Mouse (Mus musculus): Measurements from ENCODE around the gene Unc13d. TPM values are rescaled to one million over a fixed set of nuclear protein-coding genes. Genes with fewer than 3 reads are reported as not detected.

Gene Unc13d
- polyA plus RNA-seq, 1 experiment from 2014 or later = 5.9 TPM

DNA sequence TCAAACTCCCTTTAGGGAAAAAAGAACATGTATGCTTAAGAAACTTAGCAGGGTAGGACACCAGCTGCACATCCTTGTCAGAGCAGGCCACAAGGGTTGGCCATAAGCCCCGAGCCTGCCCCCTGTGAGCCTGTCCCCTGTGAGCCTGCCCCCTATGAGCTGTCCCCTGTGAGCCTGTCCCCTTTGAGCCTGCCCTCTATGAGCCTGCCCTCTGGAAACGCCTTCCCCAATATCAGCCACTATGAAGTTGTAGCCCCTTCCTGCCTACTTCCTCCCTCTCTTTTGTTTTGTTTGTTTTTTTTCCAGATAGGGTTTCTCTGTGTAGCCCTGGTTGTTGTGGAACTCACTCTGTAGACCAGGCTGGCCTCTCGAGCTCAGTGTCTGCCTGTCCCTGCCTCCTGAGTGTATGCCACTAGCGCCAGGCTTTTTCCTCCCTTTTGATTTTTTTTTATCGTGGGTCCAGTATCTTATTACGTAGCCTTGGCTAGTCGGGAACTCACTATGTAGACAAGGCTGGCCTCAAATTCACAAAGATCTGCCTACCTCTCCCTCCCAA, 3.2 kb downstream of the Unc13d start:
- H3K4me2 ChIP-seq (ENCODE audit: low read depth, low read length) = no peak overlapping the region
- peaks cover 7% of the 10 kb centered on the region for H3K36me3 ChIP-seq (ENCODE audit: control insufficient read depth, insufficient read depth)
- WGBS = 56% methylated on average over 7 of the region's 7 CpGs
- no peaks in the 10 kb centered on the region for H3K9me3 ChIP-seq (replicated peaks; ENCODE audit: control insufficient read depth, low read length)
- ATAC-seq (replicated peaks; ENCODE audit: extremely low read depth, insufficient read depth, low FRiP score) = no peak
- H3K27me3 ChIP-seq (ENCODE audit: control insufficient read depth, insufficient read depth, low read length) = no peaks in the 10 kb centered on the region
- H3K4me1 ChIP-seq (ENCODE audit: control insufficient read depth, insufficient read depth, low read length) = peaks cover 11% of the 10 kb centered on the region
- no peak overlapping the region for H3K4me3 ChIP-seq (ENCODE audit: low read length)
- H3K27ac ChIP-seq (ENCODE audit: low read length) = no peak overlapping the region
- no peak overlapping the region for H3K9ac ChIP-seq (ENCODE audit: low read length)

DNA sequence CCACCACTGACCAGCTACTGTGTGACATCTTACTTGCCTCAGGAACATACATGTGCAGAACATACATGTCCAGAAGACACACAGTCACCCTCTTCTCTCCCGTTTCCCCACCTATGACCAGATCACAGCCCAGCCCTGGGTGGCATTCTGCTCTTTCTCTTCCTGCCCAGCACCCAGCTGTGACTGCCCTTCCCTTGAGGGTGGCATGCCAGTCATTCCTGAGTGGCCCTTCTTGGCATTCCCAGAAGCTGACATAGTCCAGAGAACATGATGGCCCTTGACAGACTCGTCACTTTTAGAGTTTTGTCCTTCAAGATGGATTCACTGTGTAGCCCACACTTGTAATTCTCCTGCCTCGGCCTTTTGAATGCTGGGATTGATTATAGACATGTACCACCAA, 5.2 kb downstream of the Unc13d start:
- Histone ChIP-seq H3K9me3 (replicated peaks; ENCODE audit: control insufficient read depth, low read length) (no peaks in the 10 kb centered on the region), H3K27ac (ENCODE audit: low read length) (no peak overlapping the region), H3K27me3 (ENCODE audit: control insufficient read depth, insufficient read depth, low read length) (no peaks in the 10 kb centered on the region), H3K4me3 (ENCODE audit: low read length) (no peak overlapping the region), H3K4me1 (ENCODE audit: control insufficient read depth, insufficient read depth, low read length) (peaks cover 6% of the 10 kb centered on the region; the same call in 1 of the 2 replicates), H3K36me3 (ENCODE audit: control insufficient read depth, insufficient read depth) (no peaks in the 10 kb centered on the region), H3K4me2 (ENCODE audit: low read depth, low read length) (no peak overlapping the region), H3K9ac (ENCODE audit: low read length) (no peak overlapping the region)
- ATAC-seq (replicated peaks; ENCODE audit: extremely low read depth, insufficient read depth, low FRiP score) = no peak
- WGBS = 63% methylated on average over 3 of the region's 3 CpGs

GRCm38 (mm10) chr11:116071510-116071909, 6.3 kb downstream of the Unc13d start:
- peaks cover 3% of the 10 kb centered on the region; the same call in 1 of the 2 replicates for H3K4me1 ChIP-seq (ENCODE audit: control insufficient read depth, insufficient read depth, low read length)
- H3K9ac ChIP-seq (ENCODE audit: low read length) = no peak overlapping the region
- H3K27me3 ChIP-seq (ENCODE audit: control insufficient read depth, insufficient read depth, low read length) = no peaks in the 10 kb centered on the region
- H3K36me3 ChIP-seq (ENCODE audit: control insufficient read depth, insufficient read depth) = no peaks in the 10 kb centered on the region
- 59% methylated on average over 5 of the region's 5 CpGs for WGBS
- no peak for ATAC-seq (replicated peaks; ENCODE audit: extremely low read depth, insufficient read depth, low FRiP score)
- no peak overlapping the region for H3K4me3 ChIP-seq (ENCODE audit: low read length)
- no peak overlapping the region for H3K27ac ChIP-seq (ENCODE audit: low read length)
- H3K9me3 ChIP-seq (replicated peaks; ENCODE audit: control insufficient read depth, low read length) = no peaks in the 10 kb centered on the region
- H3K4me2 ChIP-seq (ENCODE audit: low read depth, low read length) = no peak overlapping the region

DNA sequence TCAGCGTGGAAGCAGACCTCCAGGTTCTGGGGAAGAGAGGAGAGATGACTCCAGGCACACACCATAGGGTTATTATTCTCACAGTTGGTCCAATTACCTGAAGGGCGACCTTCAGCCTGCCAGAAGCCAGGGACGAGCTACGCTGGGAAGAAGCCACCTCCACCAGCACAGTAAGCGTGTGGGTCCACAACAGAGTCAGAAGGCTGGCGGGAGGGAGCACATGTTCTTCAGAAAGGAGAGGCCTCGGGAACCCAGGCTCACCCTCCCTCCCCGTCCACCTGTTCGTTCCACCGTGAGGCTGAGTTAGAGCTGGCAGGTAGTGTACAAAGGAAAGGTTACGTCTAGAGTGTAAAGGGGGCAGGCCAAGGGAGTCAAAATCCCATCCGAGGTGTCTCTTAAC, 12.4 kb downstream of the Unc13d start:
- H3K27me3 ChIP-seq (ENCODE audit: control insufficient read depth, insufficient read depth, low read length) = no peaks in the 10 kb centered on the region
- H3K4me2 ChIP-seq (ENCODE audit: low read depth, low read length) = no peak overlapping the region
- no peak overlapping the region for H3K9ac ChIP-seq (ENCODE audit: low read length)
- no peaks in the 10 kb centered on the region for H3K9me3 ChIP-seq (replicated peaks; ENCODE audit: control insufficient read depth, low read length)
- no peak overlapping the region for H3K4me3 ChIP-seq (ENCODE audit: low read length)
- 82% methylated on average over 12 of the region's 12 CpGs for WGBS
- peaks cover 3% of the 10 kb centered on the region; the same call in 1 of the 2 replicates for H3K36me3 ChIP-seq (ENCODE audit: control insufficient read depth, insufficient read depth)
- ATAC-seq (replicated peaks; ENCODE audit: extremely low read depth, insufficient read depth, low FRiP score) = no peak
- no peaks in the 10 kb centered on the region for H3K4me1 ChIP-seq (ENCODE audit: control insufficient read depth, insufficient read depth, low read length)
- H3K27ac ChIP-seq (ENCODE audit: low read length) = no peak overlapping the region

- no peak overlapping the region for H3K9ac ChIP-seq (ENCODE audit: low read length)
- H3K36me3 ChIP-seq (ENCODE audit: control insufficient read depth, insufficient read depth) = peaks cover 10% of the 10 kb centered on the region
- 63% methylated on average over 23 of the region's 23 CpGs for WGBS
- no peak for ATAC-seq (replicated peaks; ENCODE audit: extremely low read depth, insufficient read depth, low FRiP score)
- H3K27me3 ChIP-seq (ENCODE audit: control insufficient read depth, insufficient read depth, low read length) = no peaks in the 10 kb centered on the region
- H3K9me3 ChIP-seq (replicated peaks; ENCODE audit: control insufficient read depth, low read length) = no peaks in the 10 kb centered on the region
- no peak overlapping the region for H3K4me3 ChIP-seq (ENCODE audit: low read length)
- H3K27ac ChIP-seq (ENCODE audit: low read length) = no peak overlapping the region
- no peaks in the 10 kb centered on the region for H3K4me1 ChIP-seq (ENCODE audit: control insufficient read depth, insufficient read depth, low read length)
- no peak overlapping the region for H3K4me2 ChIP-seq (ENCODE audit: low read depth, low read length)
These were observed 13.4 kb downstream of the Unc13d start for GRCm38 (mm10) chr11:116064187-116064867.

DNA sequence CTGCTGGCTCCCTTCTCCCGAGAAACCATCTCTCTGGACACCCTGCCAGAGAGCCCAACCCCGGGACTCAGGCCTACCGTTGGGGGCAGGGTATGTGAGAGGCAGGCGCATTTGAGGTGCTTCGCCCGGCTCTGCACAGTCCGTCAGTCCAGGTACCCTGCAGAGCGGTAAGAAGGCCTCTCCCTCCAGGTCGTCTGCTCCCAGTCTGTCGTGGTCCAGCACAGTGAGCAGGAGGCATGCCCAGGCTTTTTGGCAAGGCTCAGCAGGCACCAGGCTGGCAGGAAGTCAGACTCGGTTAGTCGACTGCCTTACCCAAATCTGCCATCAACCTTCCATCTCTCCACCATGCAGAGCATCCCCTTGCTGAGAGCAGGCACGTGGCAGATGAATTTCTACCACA, 14.2 kb downstream of the Unc13d start:
- H3K4me1 ChIP-seq (ENCODE audit: control insufficient read depth, insufficient read depth, low read length) = no peaks in the 10 kb centered on the region
- H3K9me3 ChIP-seq (replicated peaks; ENCODE audit: control insufficient read depth, low read length) = no peaks in the 10 kb centered on the region
- H3K27me3 ChIP-seq (ENCODE audit: control insufficient read depth, insufficient read depth, low read length) = no peaks in the 10 kb centered on the region
- no peak overlapping the region for H3K9ac ChIP-seq (ENCODE audit: low read length)
- WGBS = 67% methylated on average over 13 of the region's 13 CpGs
- no peak overlapping the region for H3K27ac ChIP-seq (ENCODE audit: low read length)
- no peak overlapping the region for H3K4me2 ChIP-seq (ENCODE audit: low read depth, low read length)
- no peak for ATAC-seq (replicated peaks; ENCODE audit: extremely low read depth, insufficient read depth, low FRiP score)
- H3K4me3 ChIP-seq (ENCODE audit: low read length) = no peak overlapping the region
- H3K36me3 ChIP-seq (ENCODE audit: control insufficient read depth, insufficient read depth) = peaks cover 13% of the 10 kb centered on the region

DNA sequence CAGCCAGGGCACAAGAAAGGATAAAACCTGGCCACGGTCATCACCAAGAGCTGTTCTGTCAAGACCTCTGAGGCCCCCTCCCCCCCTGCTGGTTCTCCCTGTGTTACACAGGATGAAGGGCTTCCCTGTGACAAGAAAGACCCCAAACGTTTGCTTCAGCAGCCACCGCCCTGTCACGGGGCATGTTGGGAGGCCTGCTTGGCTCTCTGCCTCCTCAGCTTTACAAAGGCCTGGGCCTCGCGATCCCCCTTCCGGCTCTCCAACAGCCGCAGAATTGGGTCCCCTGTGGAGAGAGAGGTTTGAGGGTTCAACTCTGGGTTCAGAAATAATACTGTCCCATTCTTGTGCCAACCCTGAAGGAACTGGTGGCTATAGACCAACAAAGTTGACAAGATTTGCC, 15.2 kb downstream of the Unc13d start:
- Histone ChIP-seq H3K9me3 (replicated peaks; ENCODE audit: control insufficient read depth, low read length) (no peaks in the 10 kb centered on the region), H3K9ac (ENCODE audit: low read length) (no peak overlapping the region), H3K36me3 (ENCODE audit: control insufficient read depth, insufficient read depth) (peaks cover 21% of the 10 kb centered on the region)

GRCm38 (mm10) chr11:116061641-116062415, 15.9 kb downstream of the Unc13d start:
- Histone ChIP-seq H3K27ac (ENCODE audit: low read length) (no peak overlapping the region), H3K36me3 (ENCODE audit: control insufficient read depth, insufficient read depth) (peaks cover 26% of the 10 kb centered on the region), H3K27me3 (ENCODE audit: control insufficient read depth, insufficient read depth, low read length) (no peaks in the 10 kb centered on the region), H3K4me2 (ENCODE audit: low read depth, low read length) (no peak overlapping the region), H3K4me3 (ENCODE audit: low read length) (no peak overlapping the region), H3K9ac (ENCODE audit: low read length) (no peak overlapping the region), H3K9me3 (replicated peaks; ENCODE audit: control insufficient read depth, low read length) (no peaks in the 10 kb centered on the region), H3K4me1 (ENCODE audit: control insufficient read depth, insufficient read depth, low read length) (peaks cover 11% of the 10 kb centered on the region)
- WGBS = 87% methylated on average over 13 of the region's 13 CpGs
- no peak for ATAC-seq (replicated peaks; ENCODE audit: extremely low read depth, insufficient read depth, low FRiP score)

More for the DNA sequence above, 15.2 kb downstream of the Unc13d start:
- H3K4me3 ChIP-seq (ENCODE audit: low read length) = no peak overlapping the region
- H3K27ac ChIP-seq (ENCODE audit: low read length) = no peak overlapping the region
- peaks cover 4% of the 10 kb centered on the region for H3K4me1 ChIP-seq (ENCODE audit: control insufficient read depth, insufficient read depth, low read length)
- H3K27me3 ChIP-seq (ENCODE audit: control insufficient read depth, insufficient read depth, low read length) = no peaks in the 10 kb centered on the region
- ATAC-seq (replicated peaks; ENCODE audit: extremely low read depth, insufficient read depth, low FRiP score) = no peak
- H3K4me2 ChIP-seq (ENCODE audit: low read depth, low read length) = no peak overlapping the region
- 71% methylated on average over 8 of the region's 8 CpGs for WGBS

- 84% methylated on average over 9 of the region's 9 CpGs for WGBS
- Histone ChIP-seq H3K4me3 (ENCODE audit: low read length) (no peak overlapping the region), H3K27ac (ENCODE audit: low read length) (no peak overlapping the region), H3K4me2 (ENCODE audit: low read depth, low read length) (no peak overlapping the region), H3K4me1 (ENCODE audit: control insufficient read depth, insufficient read depth, low read length) (peaks cover 11% of the 10 kb centered on the region), H3K27me3 (ENCODE audit: control insufficient read depth, insufficient read depth, low read length) (no peaks in the 10 kb centered on the region), H3K9me3 (replicated peaks; ENCODE audit: control insufficient read depth, low read length) (no peaks in the 10 kb centered on the region), H3K36me3 (ENCODE audit: control insufficient read depth, insufficient read depth) (peaks cover 36% of the 10 kb centered on the region), H3K9ac (ENCODE audit: low read length) (no peak overlapping the region)
- no peak for ATAC-seq (replicated peaks; ENCODE audit: extremely low read depth, insufficient read depth, low FRiP score)
These were observed 17.2 kb downstream of the Unc13d start for GRCm38 (mm10) chr11:116060596-116060995.
